Mouse (Mus musculus): ENCODE results near the gene Gm21992. TPM values are rescaled to one million over a fixed set of nuclear protein-coding genes. Genes with fewer than 3 reads are reported as not detected.
"Not testable (repeated sequence)": the region's sequence is repeated elsewhere in the genome, so short reads cannot be mapped to it uniquely, and the experiment has no call there.

Gm21992 gene
- polyA plus RNA-seq, 1 experiment from 2014 or later: 23.9 TPM

DNA sequence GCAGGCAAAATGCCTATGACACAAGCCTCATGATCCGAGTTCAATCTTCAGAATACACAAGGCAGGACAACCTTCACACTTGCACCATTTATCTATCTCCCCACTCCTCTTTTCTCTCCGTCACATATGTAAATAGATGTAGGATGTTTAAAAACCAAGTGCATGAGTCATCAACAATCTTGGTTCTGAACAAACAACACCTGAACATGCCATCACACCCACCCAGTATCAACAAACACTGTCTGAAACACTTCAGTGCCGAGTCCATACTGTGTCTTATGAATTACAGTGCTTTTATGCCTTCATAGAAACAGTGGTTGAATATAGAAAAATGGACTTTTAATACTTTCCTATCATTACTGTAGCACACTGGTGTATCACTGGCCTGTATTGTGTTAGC lies 38.6 kb downstream of the Gm21992 start:
- H3K27me3 ChIP-seq: no peaks in the 10 kb centered on the region
- H3K9ac ChIP-seq: no peak overlapping the region
- H3K36me3 ChIP-seq: peaks cover 68% of the 10 kb centered on the region
- H3K4me3 ChIP-seq: no peak overlapping the region
- no peaks in the 10 kb centered on the region for H3K9me3 ChIP-seq
- no peak overlapping the region for H3K27ac ChIP-seq (replicated peaks)
- WGBS: 89% methylated on average over 3 of the region's 3 CpGs
- no peaks in the 10 kb centered on the region for H3K4me1 ChIP-seq (replicated peaks)
- no peak for ATAC-seq (ENCODE audit: low FRiP score, low read depth)
- no peak overlapping the region for H3K4me2 ChIP-seq

GRCm38 (mm10) chr19:4767507-4768148 lies 43.8 kb downstream of the Gm21992 start:
- ATAC-seq (ENCODE audit: low FRiP score, low read depth): no peak
- WGBS: 92% methylated on average over 12 of the region's 12 CpGs

GRCm38 (mm10) chr19:4762876-4763275 lies 48.5 kb downstream of the Gm21992 start:
- H3K4me3 ChIP-seq: no peak overlapping the region
- ATAC-seq (ENCODE audit: low FRiP score, low read depth): no peak
- H3K36me3 ChIP-seq: peaks cover 54% of the 10 kb centered on the region
- H3K9ac ChIP-seq: no peak overlapping the region
- no peaks in the 10 kb centered on the region for H3K27me3 ChIP-seq
- 62% methylated on average over 1 of the region's 1 CpGs for WGBS
- H3K4me2 ChIP-seq: no peak overlapping the region
- H3K9me3 ChIP-seq: no peaks in the 10 kb centered on the region
- H3K4me1 ChIP-seq (replicated peaks): peaks cover 67% of the 10 kb centered on the region
- H3K27ac ChIP-seq (replicated peaks): no peak overlapping the region

More at GRCm38 (mm10) chr19:4767507-4768148, 43.8 kb downstream of the Gm21992 start:
- no peaks in the 10 kb centered on the region for H3K9me3 ChIP-seq
- H3K27ac ChIP-seq (replicated peaks): no peak overlapping the region
- H3K27me3 ChIP-seq: no peaks in the 10 kb centered on the region
- no peak overlapping the region for H3K4me3 ChIP-seq
- H3K9ac ChIP-seq: no peak overlapping the region
- H3K4me2 ChIP-seq: no peak overlapping the region
- H3K36me3 ChIP-seq: peaks cover 72% of the 10 kb centered on the region
- peaks cover 23% of the 10 kb centered on the region for H3K4me1 ChIP-seq (replicated peaks)

- H3K4me3 ChIP-seq; H3K27me3 ChIP-seq; H3K9ac ChIP-seq; H3K27ac ChIP-seq (replicated peaks); H3K9me3 ChIP-seq; ATAC-seq (ENCODE audit: low FRiP score, low read depth): not testable (repeated sequence)
- peaks cover 39% of the 10 kb centered on the region for H3K36me3 ChIP-seq
- 88% methylated on average over 8 of the region's 8 CpGs for WGBS
- H3K4me1 ChIP-seq (replicated peaks): peaks cover 72% of the 10 kb centered on the region
- H3K4me2 ChIP-seq: 0 out of 2 replicates have a peak overlapping the region, but pooled peaks have one; percentile 13
These were observed 50.9 kb downstream of the Gm21992 start for GRCm38 (mm10) chr19:4760544-4760943.

DNA sequence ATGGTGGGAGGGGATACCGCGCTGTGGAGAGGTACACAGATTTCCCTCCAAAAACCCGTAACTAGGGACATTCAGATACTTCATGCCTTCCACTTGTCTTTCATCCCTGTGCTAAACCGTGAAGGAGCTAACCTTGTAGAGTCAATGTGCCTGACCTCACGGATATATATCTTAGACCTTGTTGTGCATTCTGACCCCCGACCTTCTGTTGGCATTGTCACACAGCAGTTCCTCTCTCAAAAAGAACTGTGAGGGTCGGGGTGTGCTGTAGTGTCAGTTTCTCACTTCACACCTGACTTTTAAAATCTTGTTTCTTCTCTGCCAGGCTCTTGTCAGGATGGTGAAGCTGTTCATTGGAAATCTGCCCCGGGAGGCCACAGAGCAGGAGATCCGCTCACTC lies 54.5 kb downstream of the Gm21992 start:
- Histone ChIP-seq H3K27ac (replicated peaks) (peak overlapping the region; percentile 99), H3K27me3 (no peaks in the 10 kb centered on the region), H3K4me2 (peak overlapping the region; percentile 74), H3K4me1 (replicated peaks) (peaks cover 48% of the 10 kb centered on the region), H3K9me3 (no peaks in the 10 kb centered on the region), H3K36me3 (peaks cover 19% of the 10 kb centered on the region), H3K9ac (peak overlapping the region; percentile 92), H3K4me3 (peak overlapping the region; percentile 81)
- no peak for ATAC-seq (ENCODE audit: low FRiP score, low read depth)
- 2% methylated on average over 9 of the region's 9 CpGs for WGBS

DNA sequence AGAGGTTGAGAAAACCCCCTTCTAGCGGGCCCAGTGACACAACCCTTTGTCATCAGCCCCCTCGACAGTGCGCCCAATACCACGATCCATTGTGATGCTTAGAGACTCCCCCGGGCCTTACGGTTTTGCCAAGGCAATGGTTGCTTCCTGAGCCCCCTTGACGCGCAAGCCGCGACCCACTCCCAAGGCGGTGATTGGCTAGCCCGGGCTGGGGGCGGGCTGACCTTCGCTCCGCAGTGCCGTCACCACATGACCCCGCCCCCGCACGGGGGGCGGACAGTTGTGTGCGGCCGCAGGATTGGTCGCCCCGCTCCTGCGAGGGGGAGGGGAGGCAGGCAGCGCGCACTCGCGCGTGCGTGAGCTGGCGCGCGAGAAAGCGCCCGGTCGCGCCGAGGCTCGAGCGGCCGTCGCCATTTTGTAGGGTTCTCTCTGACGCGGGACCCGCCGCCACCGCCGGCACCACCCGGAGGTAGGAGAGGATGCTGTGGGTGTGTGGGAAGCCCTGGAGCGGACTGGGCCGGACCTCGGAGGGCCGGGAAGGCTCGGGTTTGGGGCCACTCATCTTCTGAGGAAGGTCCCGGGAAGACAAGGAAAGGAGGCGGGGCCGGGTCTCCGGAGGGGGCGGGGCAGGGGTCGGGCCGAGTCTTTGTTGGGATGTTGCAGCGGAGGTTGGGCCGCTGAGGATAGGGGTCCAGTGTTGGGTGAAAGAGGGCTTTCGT lies 55.1 kb downstream of the Gm21992 start, which contains the start of gene Rbm4b:
Gene Rbm4b, plus strand, starts transcription at position 305 of the 719 bp plus-strand sequence.
- under 1% methylated on average over 63 of the region's 65 CpGs for WGBS
- ATAC-seq (ENCODE audit: low FRiP score, low read depth): peak; percentile 97

GRCm38 (mm10) chr19:4755565-4756192 lies 55.7 kb downstream of the Gm21992 start:
- peaks cover 36% of the 10 kb centered on the region for H3K4me1 ChIP-seq (replicated peaks)
- no peaks in the 10 kb centered on the region for H3K27me3 ChIP-seq
- peaks cover 19% of the 10 kb centered on the region for H3K36me3 ChIP-seq
- H3K27ac ChIP-seq (replicated peaks): peak overlapping the region; percentile 99
- peak overlapping the region; percentile 74 for H3K4me2 ChIP-seq
- peak; percentile 63 for ATAC-seq (ENCODE audit: low FRiP score, low read depth)
- H3K9me3 ChIP-seq: no peaks in the 10 kb centered on the region
- H3K9ac ChIP-seq: peak overlapping the region; percentile 46
- peak overlapping the region; percentile 81 for H3K4me3 ChIP-seq
- WGBS: under 1% methylated on average over 10 of the region's 10 CpGs

More for the DNA sequence above, 55.1 kb downstream of the Gm21992 start, which contains the start of gene Rbm4b:
- H3K4me2 ChIP-seq: peak within 1 kb of the TSS; percentile 74
- H3K4me3 ChIP-seq: peak within 1 kb of the TSS; percentile 81
- peaks cover 20% of the 10 kb centered on the region for H3K36me3 ChIP-seq
- no peaks in the 10 kb centered on the region for H3K9me3 ChIP-seq
- peak within 1 kb of the TSS; percentile 99 for H3K27ac ChIP-seq (replicated peaks)
- peak within 1 kb of the TSS; percentile 92 for H3K9ac ChIP-seq
- no peaks in the 10 kb centered on the region for H3K27me3 ChIP-seq
- H3K4me1 ChIP-seq (replicated peaks): peaks cover 43% of the 10 kb centered on the region

- WGBS: 90% methylated on average over 6 of the region's 6 CpGs
These were observed 61.4 kb downstream of the Gm21992 start for GRCm38 (mm10) chr19:4749975-4750374.

GRCm38 (mm10) chr19:4748493-4748892 lies 62.9 kb downstream of the Gm21992 start:
- Histone ChIP-seq H3K4me3 (no peak overlapping the region), H3K4me1 (replicated peaks) (no peaks in the 10 kb centered on the region), H3K27ac (replicated peaks) (no peak overlapping the region), H3K9ac (no peak overlapping the region), H3K36me3 (peaks cover 75% of the 10 kb centered on the region), H3K27me3 (no peaks in the 10 kb centered on the region), H3K9me3 (no peaks in the 10 kb centered on the region), H3K4me2 (no peak overlapping the region)
- 87% methylated on average over 10 of the region's 10 CpGs for WGBS
- ATAC-seq (ENCODE audit: low FRiP score, low read depth): no peak

More at GRCm38 (mm10) chr19:4749975-4750374, 61.4 kb downstream of the Gm21992 start:
- Histone ChIP-seq H3K9ac (no peak overlapping the region), H3K27me3 (no peaks in the 10 kb centered on the region), H3K9me3 (no peaks in the 10 kb centered on the region), H3K36me3 (peaks cover 64% of the 10 kb centered on the region), H3K4me2 (no peak overlapping the region), H3K4me3 (no peak overlapping the region), H3K27ac (replicated peaks) (no peak overlapping the region), H3K4me1 (replicated peaks) (0 out of 2 replicates have a peak, but pooled peaks cover 1% of the 10 kb centered on the region)
- ATAC-seq (ENCODE audit: low FRiP score, low read depth): no peak

DNA sequence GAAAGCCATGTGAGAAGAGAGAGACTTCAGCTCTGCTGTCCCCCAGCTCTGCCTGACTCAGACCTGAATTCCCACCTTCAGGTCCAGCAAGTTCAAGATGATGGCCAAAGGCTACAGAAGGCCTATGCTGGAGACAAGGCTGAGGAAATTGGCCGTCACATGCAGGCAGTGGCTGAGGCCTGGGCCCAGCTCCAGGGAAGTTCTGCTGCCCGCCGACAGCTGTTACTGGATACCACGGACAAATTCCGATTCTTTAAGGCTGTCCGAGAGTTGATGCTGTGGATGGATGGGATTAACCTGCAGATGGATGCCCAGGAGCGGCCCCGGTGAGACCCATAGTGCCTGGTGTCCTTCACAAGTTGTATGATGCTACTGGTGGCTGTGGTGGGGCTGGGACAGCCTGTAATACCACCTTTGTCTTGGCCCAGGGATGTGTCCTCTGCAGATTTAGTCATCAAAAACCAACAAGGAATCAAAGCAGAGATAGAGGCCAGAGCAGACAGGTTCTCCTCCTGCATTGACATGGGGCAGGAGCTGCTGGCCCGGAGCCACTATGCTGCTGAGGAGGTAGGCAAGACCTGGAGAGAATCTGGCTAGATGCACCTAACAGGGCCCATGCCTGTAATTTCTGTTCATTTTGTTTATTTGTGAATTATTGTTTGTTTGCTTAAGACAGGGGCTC lies 63.6 kb downstream of the Gm21992 start:
- Histone ChIP-seq H3K4me2 (no peak overlapping the region), H3K27me3 (no peaks in the 10 kb centered on the region), H3K9me3 (no peaks in the 10 kb centered on the region), H3K36me3 (peaks cover 78% of the 10 kb centered on the region), H3K4me3 (no peak overlapping the region), H3K27ac (replicated peaks) (no peak overlapping the region), H3K4me1 (replicated peaks) (no peaks in the 10 kb centered on the region), H3K9ac (no peak overlapping the region)
- 92% methylated on average over 9 of the region's 9 CpGs for WGBS
- no peak for ATAC-seq (ENCODE audit: low FRiP score, low read depth)

- no peak overlapping the region for H3K27ac ChIP-seq (replicated peaks)
- no peaks in the 10 kb centered on the region for H3K4me1 ChIP-seq (replicated peaks)
- no peaks in the 10 kb centered on the region for H3K9me3 ChIP-seq
- no peaks in the 10 kb centered on the region for H3K27me3 ChIP-seq
- WGBS: 81% methylated on average over 14 of the region's 14 CpGs
- H3K36me3 ChIP-seq: peaks cover 82% of the 10 kb centered on the region
- H3K4me2 ChIP-seq: no peak overlapping the region
- H3K9ac ChIP-seq: no peak overlapping the region
- no peak for ATAC-seq (ENCODE audit: low FRiP score, low read depth)
- no peak overlapping the region for H3K4me3 ChIP-seq
These were observed 64.8 kb downstream of the Gm21992 start for GRCm38 (mm10) chr19:4746611-4747010.
